Mouse (Mus musculus): ENCODE results near the gene Raf1. TPM values are rescaled to one million over a fixed set of nuclear protein-coding genes. Genes with fewer than 3 reads are reported as not detected.
"Not testable (repeated sequence)": the region's sequence is repeated elsewhere in the genome, so short reads cannot be mapped to it uniquely, and the experiment has no call there.

Gene Raf1
- polyA plus RNA-seq, 1 experiment from 2014 or later, result 133 TPM

DNA sequence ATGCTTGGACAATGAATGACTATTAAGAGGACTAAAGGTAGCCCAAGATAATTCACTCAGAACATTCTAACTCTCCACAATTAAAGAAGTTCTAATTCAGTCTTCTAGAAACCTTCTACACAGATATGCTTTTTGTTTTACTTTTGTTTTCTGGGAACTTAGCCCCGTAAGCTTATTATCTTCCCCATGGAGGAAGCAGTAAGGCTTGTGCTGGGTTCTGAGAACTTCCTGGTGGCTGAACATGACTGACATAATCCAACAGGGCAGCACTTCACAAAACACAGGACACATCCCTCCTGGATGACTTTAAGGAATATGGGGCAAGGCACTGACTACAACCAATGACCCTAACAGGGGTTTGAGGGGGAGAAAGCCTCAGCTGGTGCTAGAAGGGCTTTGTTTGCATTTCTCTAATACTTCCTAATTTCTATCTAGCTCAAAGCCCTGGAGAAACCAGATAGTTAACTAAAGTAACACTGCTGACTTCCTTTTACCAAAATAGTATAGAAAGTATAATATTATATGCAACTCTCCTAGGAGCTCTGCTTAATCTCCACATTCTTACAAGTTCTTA lies 26.6 kb downstream of the Raf1 start:
- Histone ChIP-seq H3K4me1 (peaks cover 22% of the 10 kb centered on the region), H3K9me3 (no peaks in the 10 kb centered on the region), H3K27me3 (no peaks in the 10 kb centered on the region), H3K4me3 (no peak overlapping the region), H3K36me3 (no peaks in the 10 kb centered on the region), H3K27ac (no peak overlapping the region), H3K9ac (no peak overlapping the region), H3K4me2 (replicated peaks) (no peak overlapping the region)
- ATAC-seq (ENCODE audit: insufficient number of reproducible peaks, insufficient read depth, low FRiP score, low TSS enrichment), result no peak
- WGBS, result 74% methylated on average over 1 of the region's 1 CpGs

DNA sequence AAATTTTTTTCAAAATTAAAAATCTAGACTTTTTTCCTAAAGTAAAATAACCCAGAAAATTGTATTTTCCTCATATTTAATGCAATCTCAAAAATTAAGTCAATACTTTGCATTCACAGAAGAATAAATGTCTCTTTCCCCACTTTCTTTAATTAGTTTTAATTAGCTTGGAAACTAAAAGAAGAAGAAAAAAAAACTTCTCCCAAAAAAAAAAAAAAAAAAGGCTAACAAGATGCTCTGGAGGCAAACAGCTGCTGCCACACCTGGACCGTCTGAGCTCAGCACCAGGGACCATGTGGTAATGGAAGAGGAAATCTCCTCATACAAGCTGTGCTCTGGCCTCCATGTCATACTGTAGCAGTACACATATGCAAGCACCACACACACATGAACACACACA lies 33.1 kb downstream of the Raf1 start:
- Histone ChIP-seq H3K4me3 (no peak overlapping the region), H3K4me2 (replicated peaks) (no peak overlapping the region), H3K9me3 (no peaks in the 10 kb centered on the region), H3K9ac (no peak overlapping the region), H3K4me1 (no peaks in the 10 kb centered on the region), H3K27me3 (no peaks in the 10 kb centered on the region), H3K36me3 (peaks cover 25% of the 10 kb centered on the region), H3K27ac (no peak overlapping the region)
- no peak for ATAC-seq (ENCODE audit: insufficient number of reproducible peaks, insufficient read depth, low FRiP score, low TSS enrichment)
- WGBS, result 40% methylated on average over 1 of the region's 1 CpGs

DNA sequence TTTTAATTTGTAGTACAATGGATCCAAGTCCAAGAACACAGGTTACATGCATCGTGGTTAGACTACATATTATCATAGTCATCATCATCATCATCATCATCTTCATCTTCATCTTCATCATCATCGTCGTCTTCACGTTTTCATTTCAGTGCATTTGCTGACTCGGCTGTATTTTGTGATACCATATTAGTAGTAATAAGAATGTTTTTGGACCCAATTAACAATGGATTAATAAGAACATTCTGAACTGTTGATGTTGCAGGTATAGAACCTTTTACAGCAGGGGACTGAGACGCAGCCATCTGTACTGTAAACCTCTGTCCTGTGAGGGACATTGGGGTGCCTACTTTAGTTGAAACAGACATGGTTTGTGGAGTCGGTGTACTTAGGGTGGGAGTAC lies 38.2 kb downstream of the Raf1 start:
- not testable (repeated sequence) for H3K4me2 ChIP-seq (replicated peaks); H3K27ac ChIP-seq; H3K4me3 ChIP-seq; H3K9ac ChIP-seq; H3K9me3 ChIP-seq; ATAC-seq (ENCODE audit: insufficient number of reproducible peaks, insufficient read depth, low FRiP score, low TSS enrichment); H3K27me3 ChIP-seq; H3K4me1 ChIP-seq
- WGBS, result 95% methylated on average over 7 of the region's 7 CpGs
- peaks cover 62% of the 10 kb centered on the region for H3K36me3 ChIP-seq

DNA sequence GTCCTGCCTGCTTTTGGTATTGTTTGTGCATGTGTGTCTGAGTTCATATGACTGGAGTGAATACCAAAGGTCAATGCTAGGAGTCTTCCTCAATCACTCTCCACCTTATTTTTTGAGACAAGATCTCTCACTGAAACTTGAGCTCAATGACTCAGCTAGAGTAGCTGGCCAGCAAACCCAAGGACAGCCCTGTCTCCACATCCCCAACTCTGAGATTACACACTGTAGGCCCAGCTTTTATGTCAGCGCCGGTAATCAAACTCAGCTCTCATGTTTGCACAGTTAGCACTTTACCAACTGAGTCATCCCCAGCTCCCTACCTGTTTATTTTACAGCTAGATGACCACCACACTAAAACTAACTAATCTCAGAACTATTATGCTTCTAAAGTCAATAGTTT lies 42.4 kb downstream of the Raf1 start:
- Histone ChIP-seq H3K4me2 (replicated peaks) (no peak overlapping the region), H3K4me3 (no peak overlapping the region), H3K4me1 (no peaks in the 10 kb centered on the region), H3K36me3 (peaks cover 63% of the 10 kb centered on the region), H3K9ac (no peak overlapping the region), H3K9me3 (no peaks in the 10 kb centered on the region), H3K27me3 (no peaks in the 10 kb centered on the region), H3K27ac (no peak overlapping the region)
- WGBS, result 95% methylated on average over 2 of the region's 2 CpGs
- no peak for ATAC-seq (ENCODE audit: insufficient number of reproducible peaks, insufficient read depth, low FRiP score, low TSS enrichment)

DNA sequence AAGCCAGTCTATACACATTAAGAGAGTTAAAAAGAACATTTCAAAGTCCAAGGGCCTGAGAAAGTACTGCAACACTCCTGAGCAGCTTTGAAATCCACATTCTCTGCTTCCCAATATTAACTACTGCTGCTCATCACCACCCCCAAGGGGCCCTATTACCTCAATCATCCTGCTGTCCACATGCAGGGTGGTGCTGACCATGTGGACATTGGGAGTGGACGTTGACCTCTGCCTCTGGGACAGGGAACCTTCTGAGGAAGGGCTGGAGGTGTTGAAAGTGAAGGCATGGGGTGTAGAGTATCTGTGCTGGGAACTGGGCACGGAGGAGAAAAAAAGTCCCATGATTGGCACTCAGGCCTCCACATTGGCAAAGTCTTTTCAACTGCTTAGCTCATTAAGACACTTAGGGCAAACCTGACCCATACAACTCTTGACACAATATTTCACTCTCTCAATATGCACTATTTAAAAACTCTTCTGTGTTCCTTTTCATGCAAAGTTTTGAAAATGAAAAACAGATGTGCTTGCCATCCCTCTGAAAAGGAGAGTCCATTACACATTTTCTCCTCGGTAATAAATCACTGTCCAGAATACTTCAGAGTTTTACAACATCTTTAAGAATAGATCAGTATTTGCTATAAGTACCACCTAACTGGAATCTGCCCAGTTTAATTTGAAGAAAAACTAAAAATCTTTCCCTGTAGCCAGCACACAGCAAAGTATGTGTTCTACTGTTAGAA lies 45.2 kb downstream of the Raf1 start:
- 62% methylated on average over 3 of the region's 3 CpGs for WGBS
- H3K36me3 ChIP-seq, result peaks cover 69% of the 10 kb centered on the region

DNA sequence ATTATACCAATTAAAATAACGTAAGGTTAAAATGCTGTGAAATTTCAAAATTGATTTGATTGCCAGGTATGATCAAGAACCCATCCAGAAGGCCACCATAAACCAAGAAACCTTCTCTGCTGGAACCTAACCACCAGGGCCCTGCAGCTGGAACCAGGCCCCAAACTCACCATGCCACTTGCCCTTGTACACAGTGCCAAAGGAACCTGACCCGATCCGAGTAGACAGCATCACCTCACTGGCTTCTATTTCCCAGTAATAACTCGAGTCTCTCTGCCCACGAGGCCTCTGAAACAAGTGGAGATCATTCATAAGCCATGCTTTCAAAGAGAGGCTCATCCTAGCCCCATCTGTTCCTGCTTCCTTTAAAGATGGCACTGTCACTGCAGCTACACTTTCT lies 50.3 kb downstream of the Raf1 start:
- H3K27me3 ChIP-seq, result no peaks in the 10 kb centered on the region
- no peaks in the 10 kb centered on the region for H3K4me1 ChIP-seq
- no peak overlapping the region for H3K27ac ChIP-seq
- H3K9me3 ChIP-seq, result no peaks in the 10 kb centered on the region
- H3K9ac ChIP-seq, result no peak overlapping the region
- peaks cover 86% of the 10 kb centered on the region for H3K36me3 ChIP-seq
- WGBS, result 89% methylated on average over 5 of the region's 5 CpGs
- no peak overlapping the region for H3K4me2 ChIP-seq (replicated peaks)
- no peak overlapping the region for H3K4me3 ChIP-seq
- no peak for ATAC-seq (ENCODE audit: insufficient number of reproducible peaks, insufficient read depth, low FRiP score, low TSS enrichment)

More for the DNA sequence above, 45.2 kb downstream of the Raf1 start:
- Histone ChIP-seq H3K4me2 (replicated peaks) (no peak overlapping the region), H3K4me1 (no peaks in the 10 kb centered on the region), H3K27me3 (no peaks in the 10 kb centered on the region), H3K9me3 (no peaks in the 10 kb centered on the region), H3K27ac (no peak overlapping the region), H3K9ac (no peak overlapping the region), H3K4me3 (no peak overlapping the region)
- no peak for ATAC-seq (ENCODE audit: insufficient number of reproducible peaks, insufficient read depth, low FRiP score, low TSS enrichment)

DNA sequence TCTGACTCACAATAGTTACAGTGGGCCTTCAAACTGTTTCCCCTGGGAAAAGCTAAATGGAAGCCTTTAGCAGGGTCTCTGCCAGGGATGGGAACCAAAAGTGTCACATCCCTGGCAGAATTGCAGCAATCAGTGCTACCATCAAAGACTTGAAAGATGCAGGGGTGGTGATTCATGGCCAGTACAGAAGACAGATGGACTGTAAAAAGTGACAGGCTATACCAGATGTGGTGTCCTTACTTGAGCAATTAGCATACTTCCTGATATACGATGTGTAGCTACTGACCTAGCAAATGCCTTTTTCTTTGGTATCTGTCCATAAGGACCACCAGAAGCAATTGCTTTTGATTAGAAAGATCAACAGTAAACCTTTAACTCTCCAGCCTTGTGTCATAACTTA lies 55.5 kb downstream of the Raf1 start:
- Histone ChIP-seq H3K27ac (no peak overlapping the region), H3K9ac (no peak overlapping the region), H3K4me3 (no peak overlapping the region), H3K4me1 (no peaks in the 10 kb centered on the region), H3K4me2 (replicated peaks) (no peak overlapping the region), H3K9me3 (no peaks in the 10 kb centered on the region), H3K36me3 (peaks cover 98% of the 10 kb centered on the region), H3K27me3 (no peaks in the 10 kb centered on the region)
- ATAC-seq (ENCODE audit: insufficient number of reproducible peaks, insufficient read depth, low FRiP score, low TSS enrichment), result no peak
- WGBS, result 69% methylated on average over 1 of the region's 1 CpGs

DNA sequence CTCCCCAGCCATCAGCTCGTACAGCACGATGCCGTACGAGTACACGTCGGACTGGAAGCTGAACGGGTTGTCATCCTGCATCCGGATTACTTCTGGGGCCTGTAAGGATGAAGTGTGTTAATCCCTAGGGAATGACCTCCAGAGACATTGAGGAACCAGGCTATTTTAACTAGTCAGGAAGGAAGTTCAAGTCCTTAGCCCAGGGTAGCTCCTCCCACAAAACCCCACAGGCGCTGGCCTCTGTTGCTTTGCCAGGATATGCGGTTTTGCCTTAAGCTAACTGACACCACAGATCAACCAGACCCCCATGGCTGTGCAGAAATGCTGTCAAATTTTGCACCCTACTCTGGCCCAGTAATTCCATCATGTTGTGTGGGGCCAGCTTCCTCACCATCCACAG lies 56.6 kb downstream of the Raf1 start:
- Histone ChIP-seq H3K4me2 (replicated peaks) (no peak overlapping the region), H3K36me3 (peaks cover 96% of the 10 kb centered on the region), H3K4me3 (no peak overlapping the region), H3K9me3 (no peaks in the 10 kb centered on the region), H3K27ac (no peak overlapping the region), H3K9ac (no peak overlapping the region), H3K4me1 (no peaks in the 10 kb centered on the region), H3K27me3 (no peaks in the 10 kb centered on the region)
- no peak for ATAC-seq (ENCODE audit: insufficient number of reproducible peaks, insufficient read depth, low FRiP score, low TSS enrichment)
- 87% methylated on average over 10 of the region's 10 CpGs for WGBS

DNA sequence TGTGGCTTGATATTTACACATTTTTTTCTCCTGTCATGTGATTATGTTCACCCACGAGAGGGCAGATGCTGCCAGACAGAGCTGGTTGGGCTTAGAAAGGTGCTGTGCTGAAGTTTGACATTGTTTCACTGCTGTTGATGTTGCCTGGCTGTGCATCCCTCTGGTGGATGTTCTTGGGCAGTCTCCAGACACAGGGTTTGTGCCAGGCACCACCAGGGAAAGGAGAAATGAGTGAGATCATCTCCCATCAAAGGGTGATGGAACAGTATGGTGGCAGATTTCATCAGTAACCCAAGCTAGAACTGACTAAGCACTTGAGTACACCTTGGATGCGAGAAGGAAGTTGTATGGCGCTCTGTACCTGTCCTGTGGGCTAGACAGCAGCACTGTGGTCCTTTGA lies 60.5 kb downstream of the Raf1 start:
- H3K9ac ChIP-seq, result no peak overlapping the region
- peaks cover 94% of the 10 kb centered on the region for H3K36me3 ChIP-seq
- no peak overlapping the region for H3K4me2 ChIP-seq (replicated peaks)
- H3K27me3 ChIP-seq, result no peaks in the 10 kb centered on the region
- H3K27ac ChIP-seq, result no peak overlapping the region
- no peak overlapping the region for H3K4me3 ChIP-seq
- ATAC-seq (ENCODE audit: insufficient number of reproducible peaks, insufficient read depth, low FRiP score, low TSS enrichment), result no peak
- WGBS, result 85% methylated on average over 3 of the region's 3 CpGs
- H3K9me3 ChIP-seq, result no peaks in the 10 kb centered on the region
- no peaks in the 10 kb centered on the region for H3K4me1 ChIP-seq

DNA sequence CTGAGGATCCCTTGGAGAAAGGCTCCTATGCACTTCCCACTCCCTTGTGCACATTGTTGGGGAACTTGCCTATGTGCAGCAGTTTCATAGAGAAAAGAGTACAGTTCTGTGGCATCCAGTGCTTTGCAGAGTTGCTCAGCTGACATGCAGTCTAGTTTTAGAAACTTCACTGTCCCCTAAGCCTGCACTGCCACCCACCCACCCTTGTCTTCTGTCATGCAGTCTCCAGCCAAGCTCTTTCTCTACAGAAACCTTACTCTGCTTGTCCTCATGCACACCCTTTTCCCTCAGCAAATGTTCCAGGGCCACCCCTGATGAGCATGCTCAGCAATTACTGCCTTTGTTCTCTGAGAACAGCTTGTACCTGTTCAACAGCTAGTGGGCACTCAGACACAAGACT lies 62.6 kb downstream of the Raf1 start:
- Histone ChIP-seq H3K36me3 (peaks cover 85% of the 10 kb centered on the region), H3K9ac (no peak overlapping the region), H3K4me2 (replicated peaks) (no peak overlapping the region), H3K27ac (no peak overlapping the region), H3K4me3 (no peak overlapping the region), H3K9me3 (no peaks in the 10 kb centered on the region), H3K4me1 (no peaks in the 10 kb centered on the region), H3K27me3 (no peaks in the 10 kb centered on the region)
- ATAC-seq (ENCODE audit: insufficient number of reproducible peaks, insufficient read depth, low FRiP score, low TSS enrichment), result no peak

DNA sequence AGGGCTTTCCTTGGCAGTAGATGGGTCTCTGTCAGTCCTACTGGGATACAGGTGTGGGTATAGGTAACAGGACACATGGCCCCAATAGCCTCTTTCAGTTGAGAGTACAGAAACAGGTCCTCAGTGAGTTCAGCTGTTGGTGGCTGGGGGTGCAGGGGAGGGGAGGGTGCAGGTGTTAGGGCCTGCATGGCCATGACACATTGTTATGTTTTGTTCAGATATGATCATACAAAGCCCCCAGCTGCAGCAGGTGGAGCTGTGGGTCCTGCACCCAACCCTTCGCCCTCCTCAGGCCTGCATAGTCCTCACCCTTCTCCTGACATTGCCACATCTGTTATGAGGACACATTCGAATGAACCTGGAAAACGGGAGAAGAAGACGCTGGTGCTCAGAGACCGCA lies 66.1 kb downstream of the Raf1 start:
- H3K4me1 ChIP-seq, result no peaks in the 10 kb centered on the region
- ATAC-seq (ENCODE audit: insufficient number of reproducible peaks, insufficient read depth, low FRiP score, low TSS enrichment), result no peak
- H3K4me3 ChIP-seq, result no peak overlapping the region
- peaks cover 56% of the 10 kb centered on the region for H3K36me3 ChIP-seq
- no peak overlapping the region for H3K4me2 ChIP-seq (replicated peaks)
- no peaks in the 10 kb centered on the region for H3K9me3 ChIP-seq
- WGBS, result 91% methylated on average over 5 of the region's 5 CpGs
- H3K27me3 ChIP-seq, result no peaks in the 10 kb centered on the region
- no peak overlapping the region for H3K9ac ChIP-seq
- H3K27ac ChIP-seq, result no peak overlapping the region

DNA sequence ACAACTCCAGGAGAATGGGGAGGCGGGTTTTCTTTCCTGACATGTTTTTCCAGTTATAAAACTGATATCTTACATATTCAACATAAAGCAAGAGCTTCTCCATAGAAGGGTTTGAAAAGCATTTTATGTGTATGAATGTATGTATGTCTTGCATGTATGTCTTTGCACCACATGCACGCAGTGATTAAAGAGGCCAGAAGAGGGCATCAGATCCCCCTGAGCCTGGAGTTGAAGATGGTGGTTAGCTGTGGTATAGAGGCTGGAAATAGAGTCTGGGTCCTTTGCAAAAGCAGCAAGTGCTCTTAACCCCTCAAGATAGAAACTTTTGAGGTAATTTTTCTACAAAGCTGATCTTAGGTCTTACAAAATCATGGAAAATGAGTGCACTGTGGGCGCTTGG lies 67.3 kb downstream of the Raf1 start:
- H3K36me3 ChIP-seq, result peaks cover 49% of the 10 kb centered on the region

More for the DNA sequence above, 67.3 kb downstream of the Raf1 start:
- ATAC-seq (ENCODE audit: insufficient number of reproducible peaks, insufficient read depth, low FRiP score, low TSS enrichment), result no peak
- no peak overlapping the region for H3K4me2 ChIP-seq (replicated peaks)
- H3K9me3 ChIP-seq, result no peaks in the 10 kb centered on the region
- H3K9ac ChIP-seq, result no peak overlapping the region
- no peak overlapping the region for H3K27ac ChIP-seq
- no peaks in the 10 kb centered on the region for H3K27me3 ChIP-seq
- no peaks in the 10 kb centered on the region for H3K4me1 ChIP-seq
- no peak overlapping the region for H3K4me3 ChIP-seq
- 63% methylated on average over 3 of the region's 3 CpGs for WGBS

All from embryonic facial prominence, embryonic 12.5 days (tissue).